Mouse (Mus musculus): ENCODE measurements around the gene Ccn1.

Ccn1 gene

GRCm38 (mm10) chr3:145649852-145650202, at the start of gene Ccn1:
Gene Ccn1 (minus strand): TSS chr3:145649981.
- no peak for DNase-seq (ENCODE audit: low spot score)

GRCm38 (mm10) chr3:145693361-145693760, 43.6 kb upstream of the Ccn1 start:
- DNase-seq (ENCODE audit: low spot score) = no peak

GRCm38 (mm10) chr3:145692037-145692436, 42.3 kb upstream of the Ccn1 start:
- no peak for DNase-seq (ENCODE audit: low spot score)

GRCm38 (mm10) chr3:145691415-145691814, 41.6 kb upstream of the Ccn1 start:
- DNase-seq (ENCODE audit: low spot score) = no peak

GRCm38 (mm10) chr3:145689271-145689670, 39.5 kb upstream of the Ccn1 start:
- DNase-seq (ENCODE audit: low spot score) = no peak

GRCm38 (mm10) chr3:145687836-145688235, 38.1 kb upstream of the Ccn1 start:
- DNase-seq (ENCODE audit: low spot score) = no peak

GRCm38 (mm10) chr3:145684604-145685441, 35.0 kb upstream of the Ccn1 start:
- DNase-seq (ENCODE audit: low spot score) = no peak

GRCm38 (mm10) chr3:145684201-145684600, 34.4 kb upstream of the Ccn1 start:
- DNase-seq (ENCODE audit: low spot score) = no peak

- no peak for DNase-seq (ENCODE audit: low spot score)
Measured at GRCm38 (mm10) chr3:145681348-145681935, 31.7 kb upstream of the Ccn1 start.

GRCm38 (mm10) chr3:145680686-145681085, 30.9 kb upstream of the Ccn1 start:
- DNase-seq (ENCODE audit: low spot score) = no peak

- no peak for DNase-seq (ENCODE audit: low spot score)
Measured at GRCm38 (mm10) chr3:145676212-145676611, 26.4 kb upstream of the Ccn1 start.

GRCm38 (mm10) chr3:145674815-145675214, 25.0 kb upstream of the Ccn1 start:
- no peak for DNase-seq (ENCODE audit: low spot score)

GRCm38 (mm10) chr3:145666383-145666782, 16.6 kb upstream of the Ccn1 start:
- no peak for DNase-seq (ENCODE audit: low spot score)

GRCm38 (mm10) chr3:145656993-145657713, 7.4 kb upstream of the Ccn1 start:
- DNase-seq (ENCODE audit: low spot score) = no peak

GRCm38 (mm10) chr3:145654944-145655343, 5.2 kb upstream of the Ccn1 start:
- DNase-seq (ENCODE audit: low spot score) = no peak

GRCm38 (mm10) chr3:145654028-145654427, 4.2 kb upstream of the Ccn1 start:
- DNase-seq (ENCODE audit: low spot score) = no peak

GRCm38 (mm10) chr3:145653191-145653940, 3.6 kb upstream of the Ccn1 start:
- no peak for DNase-seq (ENCODE audit: low spot score)

- no peak for DNase-seq (ENCODE audit: low spot score)
Measured at GRCm38 (mm10) chr3:145652322-145653131, 2.7 kb upstream of the Ccn1 start.

- no peak for DNase-seq (ENCODE audit: low spot score)
Measured at GRCm38 (mm10) chr3:145651978-145652321, 2.2 kb upstream of the Ccn1 start.

GRCm38 (mm10) chr3:145651029-145651977, 1.5 kb upstream of the Ccn1 start:
- DNase-seq (ENCODE audit: low spot score) = no peak

Data from layer of hippocampus, adult 9-10 months (tissue).